In the genomic region with DNA sequence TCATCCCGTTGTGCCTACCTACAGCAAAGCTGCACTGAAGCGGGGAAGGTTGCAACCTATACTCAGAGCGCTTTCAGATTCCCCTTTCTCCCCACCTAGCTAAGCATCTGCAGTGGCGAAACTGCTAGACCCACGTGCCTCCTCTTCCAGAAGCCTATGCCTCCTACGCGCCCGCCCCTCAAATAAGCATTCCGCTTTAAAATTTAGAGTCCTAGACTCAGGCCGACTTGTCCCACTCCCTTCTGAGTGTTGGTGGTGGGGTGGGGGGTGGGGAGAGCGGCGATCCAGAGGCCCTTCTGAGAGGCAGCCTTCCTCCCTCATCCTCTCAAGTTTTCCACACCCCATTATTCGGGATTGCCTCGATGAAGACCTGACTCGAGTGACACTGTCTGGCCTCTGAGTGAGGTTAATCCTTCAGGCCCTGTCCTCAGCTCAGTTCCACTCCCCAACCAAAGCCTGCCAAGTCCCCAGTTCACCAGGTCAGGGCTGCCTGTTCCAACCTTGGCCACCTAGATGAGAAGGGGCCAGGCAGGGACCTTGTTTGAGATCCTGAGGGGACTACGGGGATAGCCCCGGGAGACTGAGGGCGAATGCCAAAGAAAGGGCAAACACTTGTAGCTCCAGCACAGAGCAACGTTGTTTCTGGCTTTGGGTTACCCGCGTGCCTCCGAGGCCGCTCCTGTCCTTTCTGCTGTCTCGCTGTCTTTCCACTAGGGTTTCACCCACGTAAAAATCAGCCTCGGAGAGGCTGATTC, we compare ENCODE assay signal across 8 mouse cellular contexts. TPM values are rescaled to one million over a fixed set of nuclear protein-coding genes. Genes with fewer than 3 reads are reported as not detected.
DNase-seq lines count a peak whose midpoint lies in the region; ATAC-seq and TF ChIP-seq lines count a peak whose summit lies in the region.

No protein-coding gene starts in this region.

- H3K9ac ChIP-seq in CH12.LX (ENCODE audit: insufficient read depth, low read depth), result no peak overlapping the region
- peak overlapping the region; percentile 80 for H3K9ac ChIP-seq in midbrain, embryonic 11.5 days (ENCODE audit: low read length)

- TF ChIP-seq POLR2A in CH12.LX (IDR thresholded peaks at IDR 0.05; ENCODE audit: low read depth, low read length), result no peak

- no peak for TF ChIP-seq RAD21 in CH12.LX (IDR thresholded peaks at IDR 0.05; ENCODE audit: low read depth, low read length)

- ATAC-seq in granulocyte monocyte progenitor cell, adult 5-6 weeks (replicated peaks; ENCODE audit: poor library complexity, severe bottlenecking), result 0 out of 2 replicates have a peak, but pooled peaks have one; percentile 30
- ATAC-seq in midbrain, embryonic 11.5 days (ENCODE audit: low FRiP score), result peak; percentile 17

- no peak for TF ChIP-seq EP300 in CH12.LX (IDR thresholded peaks at IDR 0.05; ENCODE audit: low read length)

- no peaks in the 10 kb centered on the region for H3K9me3 ChIP-seq in heart, embryonic 10.5 days
- H3K9me3 ChIP-seq in CH12.LX (replicated peaks; ENCODE audit: low read length), result no peaks in the 10 kb centered on the region
- no peaks in the 10 kb centered on the region for H3K9me3 ChIP-seq in midbrain, embryonic 11.5 days (ENCODE audit: control insufficient read depth, low read length)

- dilution Hi-C loops in CH12.LX (cut with MboI; ENCODE audit: extremely low pct_ligation_motif_present, extremely low pct_unique_long_range_greater_than_20kb, low sequenced_read_pairs), result no loop called here

- 2% methylated on average over 26 of the region's 26 CpGs for WGBS in heart, embryonic 10.5 days
- 2% methylated on average over 26 of the region's 26 CpGs for WGBS in midbrain, embryonic 11.5 days

- H3K36me3 ChIP-seq in heart, embryonic 10.5 days, result peaks cover 5% of the 10 kb centered on the region
- H3K36me3 ChIP-seq in CH12.LX (replicated peaks in 1 of 2; ENCODE audit: control insufficient read depth in 1 of 2, insufficient read depth in 1 of 2, low read length in 1 of 2), result peaks cover 12 to 39% of the 10 kb centered on the region in 2 experiments
- H3K36me3 ChIP-seq in midbrain, embryonic 11.5 days (ENCODE audit: control insufficient read depth, insufficient read depth, low read length), result peaks cover 2% of the 10 kb centered on the region; the same call in 1 of the 2 replicates

- H3K79me2 ChIP-seq in CH12.LX (replicated peaks; ENCODE audit: control insufficient read depth, extremely low read depth, insufficient read depth, poor library complexity, severe bottlenecking), result no peaks in the 10 kb centered on the region

- peak overlapping the region; percentile 62 for H3K4me3 ChIP-seq in heart, embryonic 10.5 days
- H3K4me3 ChIP-seq in CH12.LX (replicated peaks in 1 of 3; ENCODE audit: low read depth in 2 of 3, low read length in 2 of 3, poor library complexity in 1 of 3), result no peak overlapping the region
- H3K4me3 ChIP-seq in midbrain, embryonic 11.5 days (ENCODE audit: low read depth, low read length), result peak overlapping the region; percentile 56

- no peak for TF ChIP-seq CTCF in CH12.LX (conservative IDR thresholded peaks at IDR 0.05 in 1 of 2, IDR thresholded peaks at IDR 0.05 in 1 of 2; ENCODE audit: low read depth in 2 of 2, low read length in 2 of 2)

- no peak overlapping the region for H3K4me2 ChIP-seq in CH12.LX (ENCODE audit: insufficient read depth, low read depth, poor library complexity, severe bottlenecking)
- H3K4me2 ChIP-seq in midbrain, embryonic 11.5 days, result peak overlapping the region; percentile 83

- in situ Hi-C loops in CH12.LX (cut with MboI; ENCODE audit: low pct_ligation_motif_present, low pct_unique_long_range_greater_than_20kb, low sequenced_read_pairs), result no loop called here

- H3K27ac ChIP-seq in heart, embryonic 10.5 days, result peak overlapping the region; percentile 79
- no peak overlapping the region for H3K27ac ChIP-seq in CH12.LX (ENCODE audit: insufficient read depth, low read depth)
- peak overlapping the region; percentile 90 for H3K27ac ChIP-seq in midbrain, embryonic 11.5 days (ENCODE audit: low read depth, low read length)

- DNase-seq in heart, embryonic 10.5 days (ENCODE audit: low spot score), result no peak
- DNase-seq in heart, adult 18-20 months, result no peak
- no peak for DNase-seq in CH12.LX (ENCODE audit: extremely low read depth)
- DNase-seq in midbrain, embryonic 11.5 days (ENCODE audit: low spot score, missing footprints), result peak; percentile 97
- DNase-seq in layer of hippocampus, postnatal 36 days, result no peak
- DNase-seq in adrenal gland, postnatal 36 days, result no peak
- no peak for DNase-seq in layer of hippocampus, postnatal 10 days (ENCODE audit: low spot score in 2 of 2)

- H3K4me1 ChIP-seq in heart, embryonic 10.5 days, result peaks cover 72% of the 10 kb centered on the region
- H3K4me1 ChIP-seq in CH12.LX (ENCODE audit: control insufficient read depth in 1 of 2, insufficient read depth in 2 of 2), result no peaks in the 10 kb centered on the region
- peaks cover 75% of the 10 kb centered on the region for H3K4me1 ChIP-seq in midbrain, embryonic 11.5 days (ENCODE audit: control insufficient read depth, insufficient read depth, low read length)

- H3K27me3 ChIP-seq in heart, embryonic 10.5 days (ENCODE audit: insufficient read depth, poor library complexity, severe bottlenecking), result peaks cover 69% of the 10 kb centered on the region
- H3K27me3 ChIP-seq in CH12.LX (replicated peaks), result no peaks in the 10 kb centered on the region
- H3K27me3 ChIP-seq in midbrain, embryonic 11.5 days (ENCODE audit: control insufficient read depth, insufficient read depth, low read length), result no peaks in the 10 kb centered on the region

RNA-seq across cellular contexts. Expression of a gene that starts 1.2 kb away (rescaled TPM):
- 35.8 and 126 TPM in 2 replicates for polyA plus RNA-seq in heart, embryonic 10.5 days (2016; fragmentation: Nextera tagmentation; extraction: Ambion mirVana)
- not detected for total RNA-seq in heart, adult 18-20 months (2021)
- total RNA-seq in CH12.LX (2012; rRNA removed), result 0.38 TPM in 2 replicates
- 0.27 TPM in 1 of 2 replicates, not detected in the other for total RNA-seq in CH12.LX (2014; rRNA removed)
- polyA plus RNA-seq in CH12.LX (2012; ENCODE audit: insufficient read length, low read depth), result 0.97 and 1.0 TPM in 2 replicates
- total RNA-seq in granulocyte monocyte progenitor cell, adult 5-6 weeks (2014; fragmentation: Nextera tagmentation), result not detected in 2 replicates
- not detected in 2 replicates for total RNA-seq in granulocyte monocyte progenitor cell, adult 5-6 weeks (2017)
- polyA plus RNA-seq in midbrain, embryonic 11.5 days (2014; fragmentation: Nextera tagmentation; extraction: Ambion mirVana), result 539 and 540 TPM in 2 replicates
- 1 to 10 TPM; 1.3 to 3.5 TPM for total RNA-seq in layer of hippocampus, postnatal 36 days (2021)
- total RNA-seq in adrenal gland, postnatal 36 days (2021), result under 1 TPM in 1 of 2 experiments, not detected in 1; 0.33 TPM
- 1 to 10 TPM; 2.0 to 6.4 TPM for total RNA-seq in layer of hippocampus, postnatal 10 days (2021)

RNA-seq across cellular contexts. Expression of a gene that starts 16.7 kb away (rescaled TPM):
- 16.8 and 21.0 TPM in 2 replicates for polyA plus RNA-seq in heart, embryonic 10.5 days (2016; fragmentation: Nextera tagmentation; extraction: Ambion mirVana)
- 1 to 10 TPM; 4.8 to 5.1 TPM for total RNA-seq in heart, adult 18-20 months (2021)
- total RNA-seq in CH12.LX (2012; rRNA removed) (11.4 and 12.3 TPM in 2 replicates), CH12.LX (2014; rRNA removed) (7.3 and 8.0 TPM in 2 replicates)
- 11.7 and 12.5 TPM in 2 replicates for polyA plus RNA-seq in CH12.LX (2012; ENCODE audit: insufficient read length, low read depth)
- total RNA-seq in granulocyte monocyte progenitor cell, adult 5-6 weeks (2014; fragmentation: Nextera tagmentation), result 20.7 and 30.7 TPM in 2 replicates
- total RNA-seq in granulocyte monocyte progenitor cell, adult 5-6 weeks (2017), result 13.6 and 13.8 TPM in 2 replicates
- 14.6 and 17.0 TPM in 2 replicates for polyA plus RNA-seq in midbrain, embryonic 11.5 days (2014; fragmentation: Nextera tagmentation; extraction: Ambion mirVana)
- 10 to 100 TPM; 23.5 to 27.9 TPM for total RNA-seq in layer of hippocampus, postnatal 36 days (2021)
- total RNA-seq in adrenal gland, postnatal 36 days (2021), result 10 to 100 TPM; 14.3 to 16.1 TPM
- 10 to 100 TPM; 18.1 to 26.4 TPM for total RNA-seq in layer of hippocampus, postnatal 10 days (2021)

RNA-seq across cellular contexts. Expression of a gene that starts 17.1 kb away (rescaled TPM):
- 39.6 and 55.1 TPM in 2 replicates for polyA plus RNA-seq in heart, embryonic 10.5 days (2016; fragmentation: Nextera tagmentation; extraction: Ambion mirVana)
- 10 to 100 TPM; 10.8 to 11.5 TPM for total RNA-seq in heart, adult 18-20 months (2021)
- total RNA-seq in CH12.LX (2012; rRNA removed), result 40.8 and 52.9 TPM in 2 replicates
- 68.8 and 76.2 TPM in 2 replicates for total RNA-seq in CH12.LX (2014; rRNA removed)
- polyA plus RNA-seq in CH12.LX (2012; ENCODE audit: insufficient read length, low read depth), result 44.5 and 45.0 TPM in 2 replicates
- total RNA-seq in granulocyte monocyte progenitor cell, adult 5-6 weeks (2014; fragmentation: Nextera tagmentation), result 49.5 and 63.1 TPM in 2 replicates
- total RNA-seq in granulocyte monocyte progenitor cell, adult 5-6 weeks (2017), result 45.7 and 51.4 TPM in 2 replicates
- 53.9 and 54.8 TPM in 2 replicates for polyA plus RNA-seq in midbrain, embryonic 11.5 days (2014; fragmentation: Nextera tagmentation; extraction: Ambion mirVana)
- total RNA-seq in layer of hippocampus, postnatal 36 days (2021), result 10 to 100 TPM; 15.0 TPM
- 10 to 100 TPM; 20.7 to 22.0 TPM for total RNA-seq in adrenal gland, postnatal 36 days (2021)
- 10 to 100 TPM; 17.1 to 19.0 TPM for total RNA-seq in layer of hippocampus, postnatal 10 days (2021)

RNA-seq across cellular contexts. Expression of a gene that starts 23.6 kb away (rescaled TPM):
- polyA plus RNA-seq in heart, embryonic 10.5 days (2016; fragmentation: Nextera tagmentation; extraction: Ambion mirVana), result 25.0 and 28.8 TPM in 2 replicates
- 10 to 100 TPM; 12.5 to 24.8 TPM for total RNA-seq in heart, adult 18-20 months (2021)
- total RNA-seq in CH12.LX (2012; rRNA removed) (0.04 TPM in 2 replicates), CH12.LX (2014; rRNA removed) (0.04 TPM in 1 of 2 replicates, not detected in the other)
- 0.04 TPM in 2 replicates for polyA plus RNA-seq in CH12.LX (2012; ENCODE audit: insufficient read length, low read depth)
- not detected in 2 replicates for total RNA-seq in granulocyte monocyte progenitor cell, adult 5-6 weeks (2014; fragmentation: Nextera tagmentation)
- 0.05 TPM in 1 of 2 replicates, not detected in the other for total RNA-seq in granulocyte monocyte progenitor cell, adult 5-6 weeks (2017)
- polyA plus RNA-seq in midbrain, embryonic 11.5 days (2014; fragmentation: Nextera tagmentation; extraction: Ambion mirVana), result 70.3 and 85.4 TPM in 2 replicates
- total RNA-seq in layer of hippocampus, postnatal 36 days (2021), result 1 to 10 TPM; 4.0 to 5.4 TPM
- 10 to 100 TPM in 1 of 2 experiments, 1 to 10 TPM in 1; 8.8 to 13.3 TPM for total RNA-seq in adrenal gland, postnatal 36 days (2021)
- total RNA-seq in layer of hippocampus, postnatal 10 days (2021), result 10 to 100 TPM; 14.7 to 18.5 TPM

RNA-seq across cellular contexts. Expression of a gene that starts 27.9 kb away (rescaled TPM):
- 64.2 and 71.3 TPM in 2 replicates for polyA plus RNA-seq in heart, embryonic 10.5 days (2016; fragmentation: Nextera tagmentation; extraction: Ambion mirVana)
- 10 to 100 TPM; 75.0 to 77.9 TPM for total RNA-seq in heart, adult 18-20 months (2021)
- total RNA-seq in CH12.LX (2012; rRNA removed) (160 and 176 TPM in 2 replicates), CH12.LX (2014; rRNA removed) (166 and 168 TPM in 2 replicates)
- 123 and 156 TPM in 2 replicates for polyA plus RNA-seq in CH12.LX (2012; ENCODE audit: insufficient read length, low read depth)
- total RNA-seq in granulocyte monocyte progenitor cell, adult 5-6 weeks (2014; fragmentation: Nextera tagmentation), result 165 and 169 TPM in 2 replicates
- total RNA-seq in granulocyte monocyte progenitor cell, adult 5-6 weeks (2017), result 112 and 134 TPM in 2 replicates
- 73.9 and 84.5 TPM in 2 replicates for polyA plus RNA-seq in midbrain, embryonic 11.5 days (2014; fragmentation: Nextera tagmentation; extraction: Ambion mirVana)
- total RNA-seq in layer of hippocampus, postnatal 36 days (2021), result 10 to 100 TPM; 54.7 to 59.8 TPM
- total RNA-seq in adrenal gland, postnatal 36 days (2021), result 100 to 1,000 TPM; 116 to 130 TPM
- 10 to 100 TPM; 49.4 to 55.6 TPM for total RNA-seq in layer of hippocampus, postnatal 10 days (2021)

Comparison
In these comparisons a context has a peak if more than half of its experiments do, and no peak if none do; other contexts are left out.
1. H3K4me3 ChIP-seq: peak in heart, embryonic 10.5 days (single experiment) and midbrain, embryonic 11.5 days (single experiment); none in CH12.LX (0 of 3).